Mouse (Mus musculus): ENCODE measurements around the gene Tpi1. TPM values are rescaled to one million over a fixed set of nuclear protein-coding genes. Genes with fewer than 3 reads are reported as not detected.
A peak's percentile ranks its signal among the peaks of the same experiment; 100 is the strongest.

Gene Tpi1
- polyA plus RNA-seq, 1 experiment from 2014 or later = 385 TPM

GRCm38 (mm10) chr6:124786756-124787420 is 27.2 kb downstream of the Tpi1 start:
- Histone ChIP-seq H3K9ac (no peak overlapping the region), H3K4me2 (no peak overlapping the region), H3K4me3 (no peak overlapping the region), H3K9me3 (no peaks in the 10 kb centered on the region), H3K36me3 (no peaks in the 10 kb centered on the region), H3K27ac (replicated peaks) (no peak overlapping the region), H3K27me3 (no peaks in the 10 kb centered on the region), H3K4me1 (replicated peaks) (no peaks in the 10 kb centered on the region; the same call in 1 of the 2 replicates)
- no peak for ATAC-seq (ENCODE audit: low read depth)
- WGBS = 58% methylated on average over 8 of the region's 8 CpGs

- WGBS = 24% methylated on average over 6 of the region's 6 CpGs
- H3K4me2 ChIP-seq = 0 out of 2 replicates have a peak overlapping the region, but pooled peaks have one; percentile 13
- no peaks in the 10 kb centered on the region for H3K9me3 ChIP-seq
Observed at GRCm38 (mm10) chr6:124782436-124782835, 31.7 kb downstream of the Tpi1 start.

GRCm38 (mm10) chr6:124780917-124781316 is 33.2 kb downstream of the Tpi1 start:
- H3K27ac ChIP-seq (replicated peaks) = no peak overlapping the region
- WGBS = 88% methylated on average over 7 of the region's 7 CpGs
- H3K4me3 ChIP-seq = no peak overlapping the region
- no peaks in the 10 kb centered on the region for H3K9me3 ChIP-seq
- peaks cover 17% of the 10 kb centered on the region for H3K4me1 ChIP-seq (replicated peaks)
- H3K36me3 ChIP-seq = no peaks in the 10 kb centered on the region
- no peak overlapping the region for H3K9ac ChIP-seq
- no peak overlapping the region for H3K4me2 ChIP-seq
- peaks cover 11% of the 10 kb centered on the region; the same call in 1 of the 2 replicates for H3K27me3 ChIP-seq
- ATAC-seq (ENCODE audit: low read depth) = no peak

More at GRCm38 (mm10) chr6:124782436-124782835, 31.7 kb downstream of the Tpi1 start:
- no peak overlapping the region for H3K27ac ChIP-seq (replicated peaks)
- H3K9ac ChIP-seq = no peak overlapping the region
- peaks cover 11% of the 10 kb centered on the region; the same call in 1 of the 2 replicates for H3K27me3 ChIP-seq
- no peaks in the 10 kb centered on the region for H3K36me3 ChIP-seq
- ATAC-seq (ENCODE audit: low read depth) = no peak
- no peak overlapping the region; the same call in 1 of the 2 replicates for H3K4me3 ChIP-seq
- peaks cover 17% of the 10 kb centered on the region for H3K4me1 ChIP-seq (replicated peaks)

GRCm38 (mm10) chr6:124779984-124780416 is 34.1 kb downstream of the Tpi1 start:
- no peak overlapping the region for H3K27ac ChIP-seq (replicated peaks)
- H3K36me3 ChIP-seq = no peaks in the 10 kb centered on the region
- peak overlapping the region; percentile 60 for H3K4me2 ChIP-seq
- H3K4me3 ChIP-seq = peak overlapping the region; percentile 35
- H3K27me3 ChIP-seq = peaks cover 11% of the 10 kb centered on the region; the same call in 1 of the 2 replicates
- H3K9ac ChIP-seq = peak overlapping the region; percentile 51
- H3K9me3 ChIP-seq = no peaks in the 10 kb centered on the region
- H3K4me1 ChIP-seq (replicated peaks) = peaks cover 17% of the 10 kb centered on the region
- ATAC-seq (ENCODE audit: low read depth) = peak; percentile 36; the same call in 1 of the 2 replicates
- 3% methylated on average over 10 of the region's 10 CpGs for WGBS

- H3K4me3 ChIP-seq = peak within 1 kb of the TSS; percentile 35
- peak within 1 kb of the TSS; percentile 51 for H3K9ac ChIP-seq
- H3K27me3 ChIP-seq = peaks cover 11% of the 10 kb centered on the region; the same call in 1 of the 2 replicates
- peak; percentile 47; the same call in 1 of the 2 replicates for ATAC-seq (ENCODE audit: low read depth)
- no peaks in the 10 kb centered on the region for H3K36me3 ChIP-seq
- H3K4me2 ChIP-seq = peak within 1 kb of the TSS; percentile 60
- H3K9me3 ChIP-seq = no peaks in the 10 kb centered on the region
- H3K4me1 ChIP-seq (replicated peaks) = peaks cover 17% of the 10 kb centered on the region
- 2% methylated on average over 23 of the region's 23 CpGs for WGBS
- H3K27ac ChIP-seq (replicated peaks) = no peak within 1 kb of the TSS
Observed at GRCm38 (mm10) chr6:124779222-124779983, 34.7 kb downstream of the Tpi1 start, which contains the start of gene Lrrc23. Gene Lrrc23 (minus strand): TSS chr6:124779727.

GRCm38 (mm10) chr6:124770511-124770910 is 43.6 kb downstream of the Tpi1 start:
- H3K27ac ChIP-seq (replicated peaks) = no peak overlapping the region
- peaks cover 28% of the 10 kb centered on the region for H3K4me1 ChIP-seq (replicated peaks)
- no peak for ATAC-seq (ENCODE audit: low read depth)
- 88% methylated on average over 15 of the region's 15 CpGs for WGBS
- no peaks in the 10 kb centered on the region for H3K36me3 ChIP-seq
- H3K9me3 ChIP-seq = no peaks in the 10 kb centered on the region
- no peak overlapping the region for H3K4me2 ChIP-seq
- H3K4me3 ChIP-seq = no peak overlapping the region
- H3K27me3 ChIP-seq = peaks cover 11% of the 10 kb centered on the region; the same call in 1 of the 2 replicates
- H3K9ac ChIP-seq = no peak overlapping the region

- Histone ChIP-seq H3K4me2 (peak overlapping the region; percentile 81), H3K4me1 (replicated peaks) (peaks cover 28% of the 10 kb centered on the region), H3K9me3 (no peaks in the 10 kb centered on the region), H3K27me3 (peaks cover 11% of the 10 kb centered on the region; the same call in 1 of the 2 replicates), H3K36me3 (no peaks in the 10 kb centered on the region), H3K27ac (replicated peaks) (peak overlapping the region; percentile 70), H3K4me3 (peak overlapping the region; percentile 53), H3K9ac (peak overlapping the region; percentile 82)
- WGBS = 62% methylated on average over 7 of the region's 7 CpGs
- ATAC-seq (ENCODE audit: low read depth) = peak; percentile 16; the same call in 1 of the 2 replicates
Observed at GRCm38 (mm10) chr6:124770013-124770412, 44.1 kb downstream of the Tpi1 start.

GRCm38 (mm10) chr6:124769101-124769765 is 44.9 kb downstream of the Tpi1 start, which contains the start of gene Eno2:
Gene Eno2 (minus strand): TSS chr6:124769673.
- Histone ChIP-seq H3K27me3 (peaks cover 11% of the 10 kb centered on the region; the same call in 1 of the 2 replicates), H3K36me3 (no peaks in the 10 kb centered on the region), H3K4me3 (peak within 1 kb of the TSS; percentile 53), H3K9ac (peak within 1 kb of the TSS; percentile 82), H3K4me1 (replicated peaks) (peaks cover 28% of the 10 kb centered on the region), H3K4me2 (peak within 1 kb of the TSS; percentile 81), H3K27ac (replicated peaks) (peak within 1 kb of the TSS; percentile 70), H3K9me3 (no peaks in the 10 kb centered on the region)
- under 1% methylated on average over 54 of the region's 54 CpGs for WGBS
- peak; percentile 85 for ATAC-seq (ENCODE audit: low read depth)

GRCm38 (mm10) chr6:124768704-124769044 is 45.4 kb downstream of the Tpi1 start:
- H3K4me3 ChIP-seq = peak overlapping the region; percentile 53
- H3K36me3 ChIP-seq = no peaks in the 10 kb centered on the region
- peak overlapping the region; percentile 70 for H3K27ac ChIP-seq (replicated peaks)
- H3K9me3 ChIP-seq = no peaks in the 10 kb centered on the region
- peaks cover 11% of the 10 kb centered on the region; the same call in 1 of the 2 replicates for H3K27me3 ChIP-seq
- peaks cover 28% of the 10 kb centered on the region for H3K4me1 ChIP-seq (replicated peaks)
- 3% methylated on average over 9 of the region's 9 CpGs for WGBS
- ATAC-seq (ENCODE audit: low read depth) = no peak
- peak overlapping the region; percentile 81 for H3K4me2 ChIP-seq
- H3K9ac ChIP-seq = peak overlapping the region; percentile 82

GRCm38 (mm10) chr6:124767920-124768703 is 46.0 kb downstream of the Tpi1 start:
- no peak; the same call in 1 of the 2 replicates for ATAC-seq (ENCODE audit: low read depth)
- Histone ChIP-seq H3K4me3 (peak overlapping the region; percentile 53), H3K9ac (peak overlapping the region; percentile 82), H3K36me3 (no peaks in the 10 kb centered on the region), H3K4me2 (peak overlapping the region; percentile 81), H3K27ac (replicated peaks) (0 out of 2 replicates have a peak overlapping the region, but pooled peaks have one; percentile 28), H3K9me3 (no peaks in the 10 kb centered on the region), H3K4me1 (replicated peaks) (peaks cover 28% of the 10 kb centered on the region), H3K27me3 (peaks cover 11% of the 10 kb centered on the region; the same call in 1 of the 2 replicates)
- WGBS = 27% methylated on average over 19 of the region's 19 CpGs

GRCm38 (mm10) chr6:124767536-124767919 is 46.6 kb downstream of the Tpi1 start:
- ATAC-seq (ENCODE audit: low read depth) = no peak
- Histone ChIP-seq H3K9me3 (no peaks in the 10 kb centered on the region), H3K27me3 (peaks cover 17% of the 10 kb centered on the region; the same call in 1 of the 2 replicates), H3K9ac (peak overlapping the region; percentile 82; the same call in 1 of the 2 replicates), H3K4me3 (peak overlapping the region; percentile 53; the same call in 1 of the 2 replicates), H3K4me1 (replicated peaks) (peaks cover 28% of the 10 kb centered on the region), H3K4me2 (peak overlapping the region; percentile 81), H3K36me3 (0 out of 2 replicates have a peak, but pooled peaks cover 3% of the 10 kb centered on the region), H3K27ac (replicated peaks) (0 out of 2 replicates have a peak overlapping the region, but pooled peaks have one; percentile 28)
- WGBS = 40% methylated on average over 4 of the region's 4 CpGs
